Mouse (Mus musculus) brown adipose tissue, adult 24 weeks (tissue): Measurements from ENCODE around the gene Casc4. TPM values are rescaled to one million over a fixed set of nuclear protein-coding genes. Genes with fewer than 3 reads are reported as not detected.

Experiments
- H3K27ac ChIP-seq: fragments of 200-500 bp; replicated peaks from 2 replicates; pipeline ENCODE4 v1.5.1; 2012; ENCODE audit warnings: low read depth, mild to moderate bottlenecking, low read length
- H3K4me1 ChIP-seq: fragments of 200-500 bp; 2 replicates; pipeline ENCODE4 v1.6.1; 2012; ENCODE audit warnings: low read length, mixed read lengths; ENCODE audit not compliant: control insufficient read depth, insufficient read depth, insufficient read length
- H3K4me3 ChIP-seq: fragments of 200-500 bp; 2 replicates; pipeline ENCODE4 v1.5.1; 2012; ENCODE audit warnings: low read depth, mild to moderate bottlenecking, low read length, moderate library complexity; ENCODE audit not compliant: insufficient read depth
- polyA plus RNA-seq: library from polyadenylated mRNA; stranded (reverse); fragments of >200 nt; gene quantifications from 2 replicates; pipeline ENCODE4 v1.2.4, GENCODE M21; 2012; ENCODE audit not compliant: missing spikeins, insufficient read depth, insufficient read length

Casc4 gene
- polyA plus RNA-seq, 1 experiment: 2.9 TPM

GRCm38 (mm10) chr2:121957216-121957792 is 90.5 kb downstream of the Casc4 start:
- peak overlapping the region; percentile 92 for H3K4me3 ChIP-seq
- H3K4me1 ChIP-seq: peaks cover 2% of the 10 kb centered on the region; the same call in 1 of the 2 replicates
- no peak overlapping the region for H3K27ac ChIP-seq

Other genes with a start within 250 kb of the Casc4 start
- 0.55 TPM in 1 of 2 replicates, not detected in the other for gene Frmd5, start 59.9 kb upstream of the Casc4 start, polyA plus RNA-seq
- 5.9 and 6.5 TPM in 2 replicates for gene Ctdspl2, start 89.0 kb downstream of the Casc4 start, polyA plus RNA-seq
- not detected in 2 replicates for gene Mageb3, start 89.1 kb downstream of the Casc4 start, polyA plus RNA-seq
- 6.8 and 9.9 TPM in 2 replicates for gene Eif3j1, start 161.6 kb downstream of the Casc4 start, polyA plus RNA-seq